Mouse (Mus musculus): Measurements from ENCODE around the gene Susd6. TPM values are rescaled to one million over a fixed set of nuclear protein-coding genes. Genes with fewer than 3 reads are reported as not detected.

The Susd6 gene
- total and polyA plus RNA-seq, 3 experiments = 7.8 to 11.0 (median 8.7) TPM

DNA sequence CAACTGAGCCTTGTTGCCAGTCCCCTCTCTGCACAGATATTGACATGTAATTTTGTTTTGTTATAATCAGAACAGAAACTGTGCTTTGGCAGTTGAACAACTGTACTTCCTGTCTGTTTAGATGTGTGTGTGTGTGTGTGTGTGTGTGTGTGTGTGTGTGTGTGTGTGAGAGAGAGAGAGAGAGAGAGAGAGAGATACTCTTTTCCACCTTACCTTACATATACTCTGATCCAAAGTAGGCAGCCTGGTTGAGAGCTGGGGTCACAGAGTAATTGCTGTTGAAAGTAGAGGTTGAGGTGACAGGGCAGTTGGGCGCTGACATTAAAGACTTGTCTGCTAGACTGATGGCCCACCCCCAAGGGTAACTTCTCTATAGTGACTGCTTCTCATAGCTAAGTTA, 25.0 kb downstream of the Susd6 start:
- no peak overlapping the region for H3K27ac ChIP-seq (ENCODE audit: insufficient read depth, low read depth)
- TF ChIP-seq MXI1 (IDR thresholded peaks at IDR 0.05; ENCODE audit: low read depth, low read length) = no peak
- TF ChIP-seq TCF12 (IDR thresholded peaks at IDR 0.05; ENCODE audit: low read depth, low read length) = no peak
- TF ChIP-seq E2F4 (IDR thresholded peaks at IDR 0.05; ENCODE audit: insufficient replicate concordance, low read depth, low read length) = no peak
- no peak for TF ChIP-seq ELF1 (IDR thresholded peaks at IDR 0.05; ENCODE audit: low read depth, low read length)
- TF ChIP-seq CTCF (conservative IDR thresholded peaks at IDR 0.05 in 1 of 2, IDR thresholded peaks at IDR 0.05 in 1 of 2; ENCODE audit: low read depth in 2 of 2, low read length in 2 of 2) = no peak
- TF ChIP-seq ZNF384 (IDR thresholded peaks at IDR 0.05; ENCODE audit: low read depth, low read length) = no peak
- TF ChIP-seq TBP (conservative IDR thresholded peaks at IDR 0.05; ENCODE audit: low read depth, low read length) = no peak
- TF ChIP-seq POLR2AphosphoS2 (IDR thresholded peaks at IDR 0.05; ENCODE audit: low read depth, low read length) = no peak
- in situ Hi-C loops (cut with MboI; ENCODE audit: low pct_ligation_motif_present, low pct_unique_long_range_greater_than_20kb, low sequenced_read_pairs) (no loop called here), dilution Hi-C loops (cut with MboI; ENCODE audit: extremely low pct_ligation_motif_present, extremely low pct_unique_long_range_greater_than_20kb, low sequenced_read_pairs) (no loop called here)
- H3K4me1 ChIP-seq (ENCODE audit: control insufficient read depth in 1 of 2, insufficient read depth in 2 of 2) = peaks cover 0 to 53% of the 10 kb centered on the region in 2 experiments; a peak in 2 of 4 replicates
- no peaks in the 10 kb centered on the region for H3K27me3 ChIP-seq (replicated peaks)
- no peak overlapping the region for H3K9ac ChIP-seq (ENCODE audit: insufficient read depth, low read depth)
- peaks cover 4% of the 10 kb centered on the region; the same call in 1 of the 2 replicates for H3K79me2 ChIP-seq (replicated peaks; ENCODE audit: control insufficient read depth, extremely low read depth, insufficient read depth, poor library complexity, severe bottlenecking)
- no peak for DNase-seq (ENCODE audit: extremely low read depth)
- H3K36me3 ChIP-seq (replicated peaks in 1 of 2; ENCODE audit: control insufficient read depth in 1 of 2, insufficient read depth in 1 of 2, low read length in 1 of 2) = peaks cover 0 to 3% of the 10 kb centered on the region in 2 experiments
- H3K4me2 ChIP-seq (ENCODE audit: insufficient read depth, low read depth, poor library complexity, severe bottlenecking) = no peak overlapping the region
- H3K9me3 ChIP-seq (replicated peaks; ENCODE audit: low read length) = no peaks in the 10 kb centered on the region
- no peak overlapping the region for H3K4me3 ChIP-seq (replicated peaks in 1 of 3; ENCODE audit: low read depth in 2 of 3, low read length in 2 of 3, poor library complexity in 1 of 3)

- dilution Hi-C loops (cut with MboI; ENCODE audit: extremely low pct_ligation_motif_present, extremely low pct_unique_long_range_greater_than_20kb, low sequenced_read_pairs) = no loop called here
- no peak overlapping the region for H3K4me3 ChIP-seq (replicated peaks in 1 of 3; ENCODE audit: low read depth in 2 of 3, low read length in 2 of 3, poor library complexity in 1 of 3)
Observed at GRCm38 (mm10) chr12:80815893-80816292, 25.6 kb downstream of the Susd6 start.

GRCm38 (mm10) chr12:80816380-80817086, 26.2 kb downstream of the Susd6 start:
- no peak overlapping the region for H3K4me3 ChIP-seq (replicated peaks in 1 of 3; ENCODE audit: low read depth in 2 of 3, low read length in 2 of 3, poor library complexity in 1 of 3)
- no peak overlapping the region for H3K9ac ChIP-seq (ENCODE audit: insufficient read depth, low read depth)
- in situ Hi-C loops (cut with MboI; ENCODE audit: low pct_ligation_motif_present, low pct_unique_long_range_greater_than_20kb, low sequenced_read_pairs) = no loop called here
- H3K4me2 ChIP-seq (ENCODE audit: insufficient read depth, low read depth, poor library complexity, severe bottlenecking) = no peak overlapping the region
- dilution Hi-C loops (cut with MboI; ENCODE audit: extremely low pct_ligation_motif_present, extremely low pct_unique_long_range_greater_than_20kb, low sequenced_read_pairs) = no loop called here
- peaks cover 0 to 40% of the 10 kb centered on the region in 2 experiments; a peak in 2 of 4 replicates for H3K4me1 ChIP-seq (ENCODE audit: control insufficient read depth in 1 of 2, insufficient read depth in 2 of 2)
- H3K9me3 ChIP-seq (replicated peaks; ENCODE audit: low read length) = no peaks in the 10 kb centered on the region
- no peak for DNase-seq (ENCODE audit: extremely low read depth)
- H3K27me3 ChIP-seq (replicated peaks) = no peaks in the 10 kb centered on the region
- peaks cover 0 to 4% of the 10 kb centered on the region in 2 experiments for H3K36me3 ChIP-seq (replicated peaks in 1 of 2; ENCODE audit: control insufficient read depth in 1 of 2, insufficient read depth in 1 of 2, low read length in 1 of 2)
- TF ChIP-seq RAD21 (IDR thresholded peaks at IDR 0.05; ENCODE audit: low read depth, low read length) (no peak), POLR2A (IDR thresholded peaks at IDR 0.05; ENCODE audit: low read depth, low read length) (no peak), JUN (IDR thresholded peaks at IDR 0.05; ENCODE audit: insufficient read depth, low read depth, low read length) (no peak), TCF12 (IDR thresholded peaks at IDR 0.05; ENCODE audit: low read depth, low read length) (no peak), E2F4 (IDR thresholded peaks at IDR 0.05; ENCODE audit: insufficient replicate concordance, low read depth, low read length) (no peak), ELF1 (IDR thresholded peaks at IDR 0.05; ENCODE audit: low read depth, low read length) (no peak), KAT2A (IDR thresholded peaks at IDR 0.05; ENCODE audit: insufficient replicate concordance, low read length) (no peak), GABPA (IDR thresholded peaks at IDR 0.05; ENCODE audit: insufficient replicate concordance, low read depth, low read length) (no peak), BHLHE40 (IDR thresholded peaks at IDR 0.05; ENCODE audit: low read depth, low read length) (no peak), CTCF (conservative IDR thresholded peaks at IDR 0.05 in 1 of 2, IDR thresholded peaks at IDR 0.05 in 1 of 2; ENCODE audit: low read depth in 2 of 2, low read length in 2 of 2) (no peak), IRF4 (IDR thresholded peaks at IDR 0.05; ENCODE audit: low read depth, low read length) (no peak), EP300 (IDR thresholded peaks at IDR 0.05; ENCODE audit: low read length) (no peak), MYC (IDR thresholded peaks at IDR 0.05; ENCODE audit: low read depth, low read length) (no peak), NELFE (IDR thresholded peaks at IDR 0.05; ENCODE audit: low read depth, low read length) (no peak)
- H3K27ac ChIP-seq (ENCODE audit: insufficient read depth, low read depth) = no peak overlapping the region
- H3K79me2 ChIP-seq (replicated peaks; ENCODE audit: control insufficient read depth, extremely low read depth, insufficient read depth, poor library complexity, severe bottlenecking) = peaks cover 2% of the 10 kb centered on the region; the same call in 1 of the 2 replicates

More at GRCm38 (mm10) chr12:80815893-80816292, 25.6 kb downstream of the Susd6 start:
- in situ Hi-C loops (cut with MboI; ENCODE audit: low pct_ligation_motif_present, low pct_unique_long_range_greater_than_20kb, low sequenced_read_pairs) = no loop called here
- DNase-seq (ENCODE audit: extremely low read depth) = no peak
- Histone ChIP-seq H3K79me2 (replicated peaks; ENCODE audit: control insufficient read depth, extremely low read depth, insufficient read depth, poor library complexity, severe bottlenecking) (peaks cover 4% of the 10 kb centered on the region; the same call in 1 of the 2 replicates), H3K27me3 (replicated peaks) (no peaks in the 10 kb centered on the region), H3K9me3 (replicated peaks; ENCODE audit: low read length) (no peaks in the 10 kb centered on the region), H3K36me3 (replicated peaks in 1 of 2; ENCODE audit: control insufficient read depth in 1 of 2, insufficient read depth in 1 of 2, low read length in 1 of 2) (peaks cover 0 to 4% of the 10 kb centered on the region in 2 experiments), H3K9ac (ENCODE audit: insufficient read depth, low read depth) (no peak overlapping the region), H3K27ac (ENCODE audit: insufficient read depth, low read depth) (no peak overlapping the region), H3K4me1 (ENCODE audit: control insufficient read depth in 1 of 2, insufficient read depth in 2 of 2) (peaks cover 0 to 47% of the 10 kb centered on the region in 2 experiments; a peak in 2 of 4 replicates), H3K4me2 (ENCODE audit: insufficient read depth, low read depth, poor library complexity, severe bottlenecking) (no peak overlapping the region)
- TF ChIP-seq JUN (IDR thresholded peaks at IDR 0.05; ENCODE audit: insufficient read depth, low read depth, low read length) (no peak), ZMIZ1 (IDR thresholded peaks at IDR 0.05; ENCODE audit: low read depth, low read length) (no peak), NELFE (IDR thresholded peaks at IDR 0.05; ENCODE audit: low read depth, low read length) (no peak), PAX5 (IDR thresholded peaks at IDR 0.05; ENCODE audit: low read length) (no peak), ELF1 (IDR thresholded peaks at IDR 0.05; ENCODE audit: low read depth, low read length) (no peak)

Measured in CH12.LX (cell line).